Mouse (Mus musculus): ENCODE measurements at regions not wholly inside any gene's neighbourhood (a gene's known extent, or its start where the extent isn't known, plus 50 kb on each side); places are given as distances from the start of the nearest gene placed in this dataset.
A peak's percentile ranks its signal among the peaks of the same experiment; 100 is the strongest.

DNA sequence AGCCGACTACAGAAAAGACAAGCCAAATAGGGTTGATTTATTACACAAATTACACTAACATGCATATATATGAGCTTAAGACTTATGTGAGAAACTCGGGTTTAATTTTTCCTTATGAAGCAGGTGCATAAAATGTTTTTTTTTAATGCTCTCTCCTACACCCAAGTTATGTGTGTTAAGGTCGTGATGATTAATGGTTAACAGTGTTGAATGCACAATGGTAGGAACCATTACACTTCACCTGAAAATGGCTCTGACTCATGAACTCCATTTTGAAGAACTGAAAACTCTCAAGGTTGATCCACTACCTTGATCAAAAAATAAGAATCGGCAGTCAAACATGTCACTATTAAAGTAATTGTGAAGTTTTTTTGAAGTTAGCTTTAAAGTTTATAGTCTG, 59.4 kb upstream of the Ifne start:
- no peak for DNase-seq

GRCm38 (mm10) chr4:88938712-88939032, 58.7 kb upstream of the Ifne start:
- peak; percentile 31 for DNase-seq

DNA sequence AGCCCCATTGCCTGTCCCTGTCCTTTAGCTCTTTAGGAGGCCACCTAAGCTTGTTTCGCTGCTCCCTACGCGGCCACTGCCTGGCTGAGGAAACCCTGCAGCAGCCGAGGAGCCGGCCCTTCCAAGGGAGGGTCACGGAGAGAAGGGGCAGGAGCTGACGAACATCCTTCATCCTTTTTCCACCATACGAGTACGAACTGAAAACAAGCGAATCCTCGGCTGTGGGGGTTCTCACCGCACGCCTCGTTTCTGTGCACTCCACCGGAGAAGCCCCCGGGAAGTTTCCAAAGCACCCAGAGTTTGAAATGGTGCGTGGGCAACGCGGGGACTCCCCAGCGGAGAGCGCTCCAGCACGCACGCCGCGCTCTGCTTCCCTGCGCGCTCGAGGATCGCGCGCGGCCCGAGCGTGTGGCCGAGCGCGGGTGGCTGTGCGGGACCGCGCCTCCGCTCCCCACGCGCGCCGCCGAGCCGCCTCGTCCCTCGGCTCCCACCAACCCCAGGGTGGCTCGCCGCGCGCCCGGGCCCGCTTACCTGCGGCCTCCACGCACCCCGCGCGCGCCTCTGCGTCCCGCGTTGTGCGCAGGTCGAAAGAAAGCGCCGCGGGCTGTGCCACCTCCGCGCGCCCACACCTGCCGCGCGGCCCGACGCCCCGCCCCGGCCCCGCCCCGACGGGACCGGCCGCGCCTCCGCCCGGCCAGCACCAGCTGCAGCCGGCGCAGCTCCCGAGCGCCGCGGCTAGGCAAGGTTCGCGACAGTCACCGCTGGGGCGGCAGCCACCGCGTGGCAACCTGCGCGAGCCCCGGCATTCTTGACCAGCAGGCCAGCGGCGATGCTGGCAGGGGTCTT, 58.1 kb upstream of the Ifne start:
- peak; percentile 35 for DNase-seq

- no peak for DNase-seq
These were observed 57.0 kb upstream of the Ifne start for GRCm38 (mm10) chr4:88936976-88937375.

DNA sequence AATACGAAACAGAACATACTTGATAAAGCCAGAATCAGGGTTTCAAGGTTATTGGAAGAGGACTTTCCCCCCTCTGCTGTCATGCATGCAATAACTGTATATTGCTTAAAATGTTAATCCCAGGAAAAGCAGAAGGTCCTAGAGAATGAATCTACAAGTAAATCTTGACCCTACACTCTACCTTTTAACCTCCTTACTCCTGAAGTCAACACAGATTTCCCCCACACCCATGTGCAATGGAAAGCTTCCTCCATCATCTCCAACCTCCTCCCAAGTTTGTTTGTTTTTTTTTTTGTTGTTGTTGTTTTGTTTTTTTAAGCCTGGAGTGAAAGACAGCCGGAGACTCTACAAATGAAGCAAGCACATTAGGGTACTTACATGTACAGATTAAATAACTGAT, 55.9 kb upstream of the Ifne start:
- no peak for DNase-seq

GRCm38 (mm10) chr4:88935316-88935715, 55.3 kb upstream of the Ifne start:
- no peak for DNase-seq

- no peak for DNase-seq
These were observed 54.4 kb upstream of the Ifne start for GRCm38 (mm10) chr4:88934266-88935025.

DNA sequence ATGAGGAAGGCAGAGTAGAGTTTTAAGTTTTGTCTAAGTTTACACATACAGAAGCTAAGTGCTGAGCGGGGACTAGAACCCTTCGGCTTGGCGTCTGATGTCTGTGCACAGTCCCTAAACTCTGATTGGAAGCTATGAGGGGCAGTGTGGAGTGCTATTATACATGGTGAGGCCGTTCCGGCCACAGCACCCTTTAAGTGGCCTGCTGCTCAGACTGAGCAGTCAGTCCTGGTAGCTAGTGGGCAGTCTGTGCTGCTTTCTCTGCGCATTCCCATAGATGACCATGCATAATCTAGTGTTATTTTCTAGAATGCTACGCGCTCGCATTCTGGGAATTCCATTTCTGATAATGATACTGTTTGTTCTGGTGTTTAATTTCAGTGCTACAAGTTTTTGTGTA, 51.2 kb upstream of the Ifne start:
- no peak for DNase-seq

All from cerebellum, adult 9-10 months (tissue).